Mouse (Mus musculus) cortical plate, adult 2 months (tissue): Measurements from ENCODE around the gene Esr1. TPM values are rescaled to one million over a fixed set of nuclear protein-coding genes. Genes with fewer than 3 reads are reported as not detected.
"Not testable (repeated sequence)": the region's sequence is repeated elsewhere in the genome, so short reads cannot be mapped to it uniquely, and the experiment has no call there.

Experiments
- H3K27ac ChIP-seq: fragments of 200-500 bp; 2 replicates; pipeline ENCODE4 v1.5.1; 2012; ENCODE audit warnings: low read length, control low read depth, inconsistent platforms; ENCODE audit not compliant: insufficient read depth
- H3K4me1 ChIP-seq: fragments of 200-500 bp; 2 replicates; pipeline ENCODE4 v1.6.1; 2011; ENCODE audit warnings: low read length; ENCODE audit not compliant: control insufficient read depth, insufficient read depth
- H3K4me3 ChIP-seq: fragments of 200-500 bp; 2 replicates; pipeline ENCODE4 v1.5.1; 2011; ENCODE audit warnings: mild to moderate bottlenecking, low read length, control low read depth; ENCODE audit not compliant: insufficient read depth
- CTCF ChIP-seq: fragments of 200-500 bp; IDR thresholded peaks from 2 replicates; pipeline ENCODE4 v1.5.1; 2011; ENCODE audit warnings: mild to moderate bottlenecking, control low read depth, low read length; ENCODE audit not compliant: insufficient read depth; ENCODE audit errors: extremely low read depth
- POLR2A ChIP-seq: fragments of 200-500 bp; IDR thresholded peaks from 2 replicates; pipeline ENCODE4 v1.6.1; 2011; ENCODE audit warnings: mild to moderate bottlenecking, low read length, control low read depth; ENCODE audit not compliant: insufficient read depth; ENCODE audit errors: extremely low read depth
- polyA plus RNA-seq: library from polyadenylated mRNA; depleted of rRNA; stranded (reverse); fragments of >200 nt; gene quantifications from 2 replicates; pipeline ENCODE4 v1.2.3, GENCODE M21; 2012

Esr1 gene
- polyA plus RNA-seq, 1 experiment: 0.65 TPM

GRCm38 (mm10) chr10:4618686-4619085, 7.3 kb downstream of the Esr1 start:
- H3K4me3 ChIP-seq: no peak overlapping the region
- TF ChIP-seq POLR2A (no peak), CTCF (no peak)
- no peak overlapping the region for H3K27ac ChIP-seq
- no peaks in the 10 kb centered on the region for H3K4me1 ChIP-seq

- H3K4me1 ChIP-seq, H3K27ac ChIP-seq, H3K4me3 ChIP-seq: not testable (repeated sequence)
Measured at GRCm38 (mm10) chr10:4619426-4619825, 8.0 kb downstream of the Esr1 start.

- Histone ChIP-seq H3K27ac (no peak overlapping the region), H3K4me3 (no peak overlapping the region), H3K4me1 (no peaks in the 10 kb centered on the region)
- TF ChIP-seq CTCF: no peak
- no peak for TF ChIP-seq POLR2A
Measured at GRCm38 (mm10) chr10:4620596-4621504, 9.5 kb downstream of the Esr1 start.

- Histone ChIP-seq H3K4me3 (no peak overlapping the region), H3K4me1 (no peaks in the 10 kb centered on the region), H3K27ac (no peak overlapping the region)
- no peak for TF ChIP-seq CTCF
- no peak for TF ChIP-seq POLR2A
Measured at GRCm38 (mm10) chr10:4621505-4621815, 10.1 kb downstream of the Esr1 start.

GRCm38 (mm10) chr10:4623319-4623718, 11.9 kb downstream of the Esr1 start:
- TF ChIP-seq POLR2A (no peak), CTCF (no peak)
- no peak overlapping the region for H3K27ac ChIP-seq

GRCm38 (mm10) chr10:4624581-4624980, 13.2 kb downstream of the Esr1 start:
- TF ChIP-seq CTCF (no peak), POLR2A (no peak)
- Histone ChIP-seq H3K4me3 (no peak overlapping the region), H3K4me1 (no peaks in the 10 kb centered on the region), H3K27ac (no peak overlapping the region)

More at GRCm38 (mm10) chr10:4623319-4623718, 11.9 kb downstream of the Esr1 start:
- Histone ChIP-seq H3K4me3 (no peak overlapping the region), H3K4me1 (no peaks in the 10 kb centered on the region)

- Histone ChIP-seq H3K27ac (no peak overlapping the region), H3K4me3 (no peak overlapping the region), H3K4me1 (no peaks in the 10 kb centered on the region)
- TF ChIP-seq CTCF (no peak), POLR2A (no peak)
Measured at GRCm38 (mm10) chr10:4625300-4625699, 13.9 kb downstream of the Esr1 start.

- no peak for TF ChIP-seq CTCF
- no peak for TF ChIP-seq POLR2A
- H3K4me1 ChIP-seq: no peaks in the 10 kb centered on the region
- H3K4me3 ChIP-seq: no peak overlapping the region
- no peak overlapping the region for H3K27ac ChIP-seq
Measured at GRCm38 (mm10) chr10:4626432-4626831, 15.0 kb downstream of the Esr1 start.

- TF ChIP-seq CTCF (no peak), POLR2A (no peak)
- Histone ChIP-seq H3K4me3 (no peak overlapping the region), H3K27ac (no peak overlapping the region), H3K4me1 (no peaks in the 10 kb centered on the region)
Measured at GRCm38 (mm10) chr10:4626996-4627395, 15.6 kb downstream of the Esr1 start.

GRCm38 (mm10) chr10:4627415-4627814, 16.0 kb downstream of the Esr1 start:
- no peaks in the 10 kb centered on the region for H3K4me1 ChIP-seq
- TF ChIP-seq POLR2A: no peak
- TF ChIP-seq CTCF: no peak
- H3K4me3 ChIP-seq: no peak overlapping the region
- no peak overlapping the region for H3K27ac ChIP-seq

- no peaks in the 10 kb centered on the region for H3K4me1 ChIP-seq
- no peak overlapping the region for H3K4me3 ChIP-seq
- H3K27ac ChIP-seq: no peak overlapping the region
- TF ChIP-seq POLR2A: no peak
Measured at GRCm38 (mm10) chr10:4629314-4629713, 17.9 kb downstream of the Esr1 start.
